Mouse (Mus musculus) stomach, embryonic 16.5 days (tissue): ENCODE data around the gene Usp6nl. TPM values are rescaled to one million over a fixed set of nuclear protein-coding genes. Genes with fewer than 3 reads are reported as not detected.

ENCODE experiments used
- ATAC-seq: fragments of 200-750 bp; cut with Nextera tagmentation; 2 replicates; pipeline ENCODE4 v1.8.0; 2017; ENCODE audit warnings: moderate number of reproducible peaks, moderate TSS enrichment; ENCODE audit not compliant: insufficient read depth, low FRiP score
- H3K27ac ChIP-seq: fragments of 300-500 bp; sonication (generic); 2 replicates; pipeline ENCODE4 v1.5.1; 2014; ENCODE audit warnings: low read length
- H3K27me3 ChIP-seq: fragments of 300-500 bp; sonication (generic); 2 replicates; pipeline ENCODE4 v1.6.1; 2014; ENCODE audit warnings: low read length, control low read depth, mixed read lengths; ENCODE audit not compliant: control insufficient read depth, insufficient read depth
- H3K36me3 ChIP-seq: fragments of 300-500 bp; sonication (generic); 2 replicates; pipeline ENCODE4 v1.6.1; 2014; ENCODE audit warnings: low read length; ENCODE audit not compliant: control insufficient read depth, insufficient read depth
- H3K4me1 ChIP-seq: fragments of 300-500 bp; sonication (generic); 2 replicates; pipeline ENCODE4 v1.6.1; 2014; ENCODE audit warnings: low read length, control low read depth, mixed read lengths; ENCODE audit not compliant: control insufficient read depth, insufficient read depth
- H3K4me2 ChIP-seq: fragments of 300-500 bp; sonication (generic); 2 replicates; pipeline ENCODE4 v1.6.1; 2014; ENCODE audit warnings: low read depth, low read length, mixed read lengths
- H3K4me3 ChIP-seq: fragments of 300-500 bp; sonication (generic); replicated peaks from 2 replicates; pipeline ENCODE4 v1.5.1; 2014; ENCODE audit warnings: mild to moderate bottlenecking, low read length
- H3K9ac ChIP-seq: fragments of 300-500 bp; sonication (generic); 2 replicates; pipeline ENCODE4 v1.6.1; 2014; ENCODE audit warnings: low read length
- H3K9me3 ChIP-seq: fragments of 300-500 bp; sonication (generic); replicated peaks from 2 replicates; pipeline ENCODE4 v1.6.1; 2016; ENCODE audit warnings: low read length, control low read depth; ENCODE audit not compliant: control insufficient read depth
- WGBS: fragments of 180-500 bp; shearing (Covaris S2); extraction: QIAGEN DNeasy Blood & Tissue Kit; methylation state at CpG from one replicate; pipeline ENCODE4 v1.1.7; 2014; 5-methylcytosine and 5-hydroxymethylcytosine counted together
- polyA plus RNA-seq: library from polyadenylated mRNA; unstranded; fragments of >200 nt; fragmentation: Nextera tagmentation; extraction: Ambion mirVana; gene quantifications from 2 replicates; pipeline ENCODE4 v1.2.1, GENCODE M21; 2015

The Usp6nl gene
- polyA plus RNA-seq, 1 experiment from 2014 or later = 9.4 TPM

GRCm38 (mm10) chr2:6353060-6353459, 30.6 kb downstream of the Usp6nl start:
- H3K4me2 ChIP-seq = peak overlapping the region; percentile 28
- 56% methylated on average over 4 of the region's 4 CpGs for WGBS
- H3K4me3 ChIP-seq = no peak overlapping the region
- no peaks in the 10 kb centered on the region; the same call in 1 of the 2 replicates for H3K9me3 ChIP-seq
- H3K4me1 ChIP-seq = peaks cover 26% of the 10 kb centered on the region
- no peak for ATAC-seq
- peak overlapping the region; percentile 48; the same call in 1 of the 2 replicates for H3K9ac ChIP-seq
- H3K36me3 ChIP-seq = no peaks in the 10 kb centered on the region
- H3K27ac ChIP-seq = no peak overlapping the region
- no peaks in the 10 kb centered on the region for H3K27me3 ChIP-seq

GRCm38 (mm10) chr2:6357306-6357705, 34.8 kb downstream of the Usp6nl start:
- WGBS = 94% methylated on average over 7 of the region's 7 CpGs
- Histone ChIP-seq H3K4me2 (no peak overlapping the region), H3K27ac (no peak overlapping the region), H3K4me1 (peaks cover 21% of the 10 kb centered on the region), H3K36me3 (no peaks in the 10 kb centered on the region), H3K9ac (no peak overlapping the region), H3K9me3 (no peaks in the 10 kb centered on the region; the same call in 1 of the 2 replicates), H3K4me3 (no peak overlapping the region), H3K27me3 (no peaks in the 10 kb centered on the region)
- ATAC-seq = no peak

GRCm38 (mm10) chr2:6359645-6360044, 37.2 kb downstream of the Usp6nl start:
- no peak overlapping the region for H3K4me2 ChIP-seq
- no peak overlapping the region for H3K4me3 ChIP-seq
- H3K9me3 ChIP-seq = no peaks in the 10 kb centered on the region; the same call in 1 of the 2 replicates
- ATAC-seq = peak; percentile 56; the same call in 1 of the 2 replicates
- H3K36me3 ChIP-seq = no peaks in the 10 kb centered on the region
- peak overlapping the region; percentile 0; the same call in 1 of the 2 replicates for H3K27ac ChIP-seq
- no peaks in the 10 kb centered on the region for H3K27me3 ChIP-seq
- WGBS = 54% methylated on average over 9 of the region's 9 CpGs
- no peak overlapping the region for H3K9ac ChIP-seq
- peaks cover 25% of the 10 kb centered on the region for H3K4me1 ChIP-seq

- ATAC-seq = peak; percentile 22; the same call in 1 of the 2 replicates
- Histone ChIP-seq H3K4me1 (peaks cover 34% of the 10 kb centered on the region), H3K9ac (0 out of 2 replicates have a peak overlapping the region, but pooled peaks have one; percentile 26), H3K36me3 (no peaks in the 10 kb centered on the region), H3K4me3 (no peak overlapping the region), H3K4me2 (peak overlapping the region; percentile 3; the same call in 1 of the 2 replicates), H3K27me3 (no peaks in the 10 kb centered on the region), H3K27ac (0 out of 2 replicates have a peak overlapping the region, but pooled peaks have one; percentile 21), H3K9me3 (no peaks in the 10 kb centered on the region)
- WGBS = 40% methylated on average over 13 of the region's 13 CpGs
Observed at GRCm38 (mm10) chr2:6363126-6363525, 40.7 kb downstream of the Usp6nl start.

- ATAC-seq = no peak
Observed at GRCm38 (mm10) chr2:6363922-6364321, 41.5 kb downstream of the Usp6nl start.

GRCm38 (mm10) chr2:6366521-6366928, 44.1 kb downstream of the Usp6nl start:
- Histone ChIP-seq H3K27me3 (no peaks in the 10 kb centered on the region), H3K4me1 (peaks cover 25% of the 10 kb centered on the region), H3K27ac (peak overlapping the region; percentile 41; the same call in 1 of the 2 replicates), H3K36me3 (no peaks in the 10 kb centered on the region), H3K4me3 (no peak overlapping the region), H3K9me3 (no peaks in the 10 kb centered on the region), H3K4me2 (no peak overlapping the region; the same call in 1 of the 2 replicates), H3K9ac (no peak overlapping the region)
- 45% methylated on average over 9 of the region's 9 CpGs for WGBS
- peak; percentile 56 for ATAC-seq

More at GRCm38 (mm10) chr2:6363922-6364321, 41.5 kb downstream of the Usp6nl start:
- no peaks in the 10 kb centered on the region for H3K9me3 ChIP-seq
- H3K9ac ChIP-seq = no peak overlapping the region
- no peak overlapping the region for H3K27ac ChIP-seq
- H3K4me3 ChIP-seq = no peak overlapping the region
- peaks cover 29% of the 10 kb centered on the region for H3K4me1 ChIP-seq
- no peak overlapping the region for H3K4me2 ChIP-seq
- H3K27me3 ChIP-seq = no peaks in the 10 kb centered on the region
- no peaks in the 10 kb centered on the region for H3K36me3 ChIP-seq
- 75% methylated on average over 7 of the region's 7 CpGs for WGBS

- ATAC-seq = no peak; the same call in 1 of the 2 replicates
- H3K36me3 ChIP-seq = no peaks in the 10 kb centered on the region
- no peaks in the 10 kb centered on the region for H3K27me3 ChIP-seq
- H3K9me3 ChIP-seq = no peaks in the 10 kb centered on the region
- no peak overlapping the region for H3K9ac ChIP-seq
- 0 out of 2 replicates have a peak overlapping the region, but pooled peaks have one; percentile 41 for H3K27ac ChIP-seq
- H3K4me1 ChIP-seq = peaks cover 25% of the 10 kb centered on the region
- no peak overlapping the region for H3K4me3 ChIP-seq
- 58% methylated on average over 6 of the region's 6 CpGs for WGBS
- no peak overlapping the region for H3K4me2 ChIP-seq
Observed at GRCm38 (mm10) chr2:6366973-6367372, 44.5 kb downstream of the Usp6nl start.

GRCm38 (mm10) chr2:6367497-6367896, 45.0 kb downstream of the Usp6nl start:
- Histone ChIP-seq H3K27me3 (no peaks in the 10 kb centered on the region), H3K4me1 (peaks cover 25% of the 10 kb centered on the region), H3K4me2 (no peak overlapping the region), H3K9me3 (no peaks in the 10 kb centered on the region), H3K4me3 (no peak overlapping the region), H3K36me3 (no peaks in the 10 kb centered on the region), H3K27ac (no peak overlapping the region), H3K9ac (no peak overlapping the region)
- ATAC-seq = no peak
- 86% methylated on average over 6 of the region's 6 CpGs for WGBS

GRCm38 (mm10) chr2:6374216-6374615, 51.7 kb downstream of the Usp6nl start:
- H3K9me3 ChIP-seq = no peaks in the 10 kb centered on the region
- H3K4me2 ChIP-seq = no peak overlapping the region
- H3K36me3 ChIP-seq = no peaks in the 10 kb centered on the region
- H3K27me3 ChIP-seq = no peaks in the 10 kb centered on the region
- H3K27ac ChIP-seq = no peak overlapping the region
- peaks cover 22% of the 10 kb centered on the region for H3K4me1 ChIP-seq
- H3K9ac ChIP-seq = no peak overlapping the region
- 91% methylated on average over 14 of the region's 14 CpGs for WGBS
- H3K4me3 ChIP-seq = no peak overlapping the region
- ATAC-seq = no peak
